Mouse (Mus musculus) lung, postnatal 0 days (tissue): ENCODE measurements at regions not wholly inside any gene's neighbourhood (a gene's known extent, or its start where the extent isn't known, plus 50 kb on each side); places are given as distances from the start of the nearest gene placed in this dataset.

Source experiments
- CTCF ChIP-seq: IDR thresholded peaks from 2 replicates; pipeline ENCODE4 v1.5.1; 2016; ENCODE audit warnings: antibody characterized with exemption, mild to moderate bottlenecking
- EP300 ChIP-seq: IDR thresholded peaks from 2 replicates; pipeline ENCODE4 v1.6.1; 2016; ENCODE audit warnings: antibody characterized with exemption, mild to moderate bottlenecking, control low read depth

GRCm38 (mm10) chr2:117959440-117959839 is 152.2 kb upstream of the Thbs1 start:
- TF ChIP-seq CTCF (no peak), EP300 (no peak)
